Mouse (Mus musculus) cerebellum, adult 2 months (tissue): Measurements from ENCODE around the gene Zfp710.

Experiments used
- CTCF ChIP-seq: fragments of 200-500 bp; IDR thresholded peaks from 2 replicates; pipeline ENCODE4 v1.5.1; 2011; ENCODE audit warnings: low read depth, mild to moderate bottlenecking, control low read depth, low read length, moderate library complexity, borderline replicate concordance; ENCODE audit not compliant: insufficient read depth
- POLR2A ChIP-seq: fragments of 200-500 bp; IDR thresholded peaks from 2 replicates; pipeline ENCODE4 v1.6.1; 2011; ENCODE audit warnings: low read length, control low read depth, borderline replicate concordance; ENCODE audit not compliant: insufficient read depth

DNA sequence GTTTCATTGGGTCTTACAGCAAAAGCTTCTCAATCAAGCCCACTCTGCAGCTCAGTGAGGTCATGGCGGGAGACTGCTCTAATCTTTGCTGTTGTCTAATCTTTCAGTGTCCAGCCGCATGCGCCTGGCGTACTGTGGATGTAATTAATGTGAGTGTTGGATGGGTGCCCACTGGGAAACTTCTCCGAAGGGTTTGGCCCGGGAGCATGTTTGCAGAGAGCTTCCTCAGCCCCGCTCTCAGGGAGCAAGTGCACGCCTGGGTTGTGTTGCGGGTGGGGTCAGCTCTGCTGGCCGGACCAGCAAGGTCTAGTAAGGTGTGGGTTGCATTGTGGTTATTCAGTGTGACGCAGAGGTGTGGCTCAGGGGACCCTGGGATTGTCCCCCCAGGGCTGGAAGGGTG, 27.6 kb downstream of the Zfp710 start:
- TF ChIP-seq CTCF: no peak
- no peak for TF ChIP-seq POLR2A
